ENCODE assay signal across 14 mouse cellular contexts in the genomic region with DNA sequence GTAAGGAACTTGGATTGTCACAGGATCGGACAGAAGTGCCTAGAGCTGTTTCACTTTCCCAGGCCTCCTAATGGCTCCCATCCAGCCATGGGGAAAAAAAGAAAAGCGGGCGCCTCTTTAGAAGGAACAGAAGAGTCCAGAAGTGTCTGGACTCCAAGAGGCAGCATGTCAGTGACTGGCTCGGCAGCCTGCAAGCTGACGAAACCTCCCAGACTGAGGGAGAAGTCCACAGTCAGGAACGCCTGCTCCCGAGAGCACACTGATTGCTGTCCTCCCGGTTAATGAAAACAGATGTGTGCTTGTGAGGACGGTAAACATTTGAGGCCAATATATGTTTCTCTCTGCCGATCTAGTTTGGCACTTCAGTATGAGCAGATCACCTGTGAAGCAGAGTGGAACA.
DNase-seq lines count a peak whose midpoint lies in the region; ATAC-seq and TF ChIP-seq lines count a peak whose summit lies in the region.
"Had no signal": no experiment of that assay in that cellular context is flagged by ENCODE, and none has a peak within 500 bp of the region (broad histone marks: within the 10 kb centered on the region; RNA-seq: fewer than 3 reads in every experiment).

No protein-coding gene starts in this region.

- DNase-seq in adrenal gland, postnatal 10 days, result peak; percentile 29
- no peak for DNase-seq in adrenal gland, adult 2 months
- DNase-seq in urinary bladder, postnatal 25 days (ENCODE audit: low spot score), result peak; percentile 15
- DNase-seq in urinary bladder, adult 2 months (ENCODE audit: low spot score), result no peak
- peak; percentile 43 for DNase-seq in limb, embryonic 14.5 days (ENCODE audit: low spot score)
- no peak for DNase-seq in kidney, postnatal 4 days
- no peak for DNase-seq in yolk sac, embryonic 10.5 days (ENCODE audit: low spot score)
- no peak for DNase-seq in liver, postnatal 0 days
- DNase-seq: liver; retina, postnatal 1 day; thymus, postnatal 4 days had no signal

- H3K4me3 ChIP-seq in limb, embryonic 14.5 days (replicated peaks; ENCODE audit: low read length), result no peak overlapping the region
- H3K4me3 ChIP-seq in liver, postnatal 0 days (ENCODE audit: low read depth, low read length), result no peak overlapping the region
- H3K4me3 ChIP-seq: forebrain, embryonic 12.5 days; heart, embryonic 15.5 days; intestine, embryonic 15.5 days had no signal

- H3K9ac ChIP-seq in limb, embryonic 14.5 days (ENCODE audit: low read depth, low read length, severe bottlenecking), result no peak overlapping the region
- no peak overlapping the region for H3K9ac ChIP-seq in liver, postnatal 0 days (replicated peaks)
- H3K9ac ChIP-seq: forebrain, embryonic 12.5 days; heart, embryonic 15.5 days; intestine, embryonic 15.5 days had no signal

- no peaks in the 10 kb centered on the region for H3K27me3 ChIP-seq in limb, embryonic 14.5 days (ENCODE audit: control insufficient read depth, insufficient read depth, low read length)
- H3K27me3 ChIP-seq in liver, postnatal 0 days (ENCODE audit: insufficient read depth, low read length), result no peaks in the 10 kb centered on the region
- H3K27me3 ChIP-seq: forebrain, embryonic 12.5 days; heart, embryonic 15.5 days; intestine, embryonic 15.5 days had no signal

- no peak overlapping the region for H3K4me2 ChIP-seq in limb, embryonic 14.5 days (replicated peaks; ENCODE audit: low read depth, low read length, severe bottlenecking)
- H3K4me2 ChIP-seq in liver, postnatal 0 days (ENCODE audit: low read depth, low read length), result no peak overlapping the region
- H3K4me2 ChIP-seq: forebrain, embryonic 12.5 days; heart, embryonic 15.5 days; intestine, embryonic 15.5 days had no signal

- no peak for TF ChIP-seq CTCF in liver, postnatal 0 days (IDR thresholded peaks at IDR 0.05; ENCODE audit: low read depth)

- 0 out of 2 replicates have a peak, but pooled peaks have one; percentile 39 for ATAC-seq in limb, embryonic 14.5 days (ENCODE audit: low FRiP score, low read depth)
- ATAC-seq in liver, postnatal 0 days, result no peak
- ATAC-seq: intestine, embryonic 15.5 days had no signal

- 28% methylated on average over 10 of the region's 10 CpGs for WGBS in limb, embryonic 14.5 days
- 56% methylated on average over 10 of the region's 10 CpGs for WGBS in liver, postnatal 0 days (ENCODE audit: insufficient replicate concordance)

- peaks cover 5% of the 10 kb centered on the region; the same call in 1 of the 2 replicates for H3K9me3 ChIP-seq in limb, embryonic 14.5 days (ENCODE audit: control insufficient read depth, low read length)
- no peaks in the 10 kb centered on the region; the same call in 1 of the 2 replicates for H3K9me3 ChIP-seq in liver, postnatal 0 days (ENCODE audit: low read length)
- H3K9me3 ChIP-seq: forebrain, embryonic 12.5 days; heart, embryonic 15.5 days; intestine, embryonic 15.5 days had no signal

- TF ChIP-seq POLR2A in limb, embryonic 14.5 days (IDR thresholded peaks at IDR 0.05; ENCODE audit: borderline replicate concordance, extremely low read depth, insufficient read depth, insufficient read length), result no peak

- no peaks in the 10 kb centered on the region for H3K36me3 ChIP-seq in limb, embryonic 14.5 days (ENCODE audit: control insufficient read depth, insufficient read depth, low read length)
- H3K36me3 ChIP-seq in liver, postnatal 0 days (replicated peaks; ENCODE audit: insufficient read depth, low read length), result no peaks in the 10 kb centered on the region
- H3K36me3 ChIP-seq: forebrain, embryonic 12.5 days; heart, embryonic 15.5 days; intestine, embryonic 15.5 days had no signal

- H3K27ac ChIP-seq in limb, embryonic 14.5 days (replicated peaks; ENCODE audit: low read depth, low read length), result no peak overlapping the region
- H3K27ac ChIP-seq in liver, postnatal 0 days (ENCODE audit: low read depth), result no peak overlapping the region
- H3K27ac ChIP-seq: forebrain, embryonic 12.5 days; heart, embryonic 15.5 days; intestine, embryonic 15.5 days had no signal

- no peak for TF ChIP-seq EP300 in liver, postnatal 0 days (IDR thresholded peaks at IDR 0.05; ENCODE audit: low read depth)

- peaks cover 7% of the 10 kb centered on the region for H3K4me1 ChIP-seq in limb, embryonic 14.5 days (ENCODE audit: control insufficient read depth, insufficient read depth, low read length)
- H3K4me1 ChIP-seq in liver, postnatal 0 days (ENCODE audit: insufficient read depth), result no peaks in the 10 kb centered on the region
- H3K4me1 ChIP-seq: forebrain, embryonic 12.5 days; heart, embryonic 15.5 days; intestine, embryonic 15.5 days had no signal

Comparison
In these comparisons a context has a peak if more than half of its experiments do, and no peak if none do; other contexts are left out.
1. DNase-seq: peak in adrenal gland, postnatal 10 days (single experiment), urinary bladder, postnatal 25 days (single experiment) and limb, embryonic 14.5 days (single experiment); none in adrenal gland, adult 2 months (single experiment), urinary bladder, adult 2 months (single experiment), kidney, postnatal 4 days (0 of 2), yolk sac, embryonic 10.5 days (single experiment) and liver, postnatal 0 days (single experiment).